13 mouse cellular contexts compared by ENCODE assay signal in genomic region chr11:84062805-84063204, GRCm38 (mm10). TPM values are rescaled to one million over a fixed set of nuclear protein-coding genes. Genes with fewer than 3 reads are reported as not detected.
A peak's percentile ranks its signal among the peaks of the same experiment; 100 is the strongest.
DNase-seq lines count a peak whose midpoint lies in the region; ATAC-seq and TF ChIP-seq lines count a peak whose summit lies in the region.
"Had no signal": no experiment of that assay in that cellular context is flagged by ENCODE, and none has a peak within 500 bp of the region (broad histone marks: within the 10 kb centered on the region; RNA-seq: fewer than 3 reads in every experiment).

No protein-coding gene starts in this region.

- no peak overlapping the region for H3K27ac ChIP-seq in heart, embryonic 12.5 days (ENCODE audit: poor library complexity, severe bottlenecking)
- H3K27ac ChIP-seq in hindbrain, postnatal 0 days: no peak overlapping the region
- no peak overlapping the region for H3K27ac ChIP-seq in midbrain, embryonic 14.5 days (replicated peaks; ENCODE audit: low read depth, low read length)
- no peak overlapping the region for H3K27ac ChIP-seq in midbrain, embryonic 16.5 days (ENCODE audit: low read length)
- H3K27ac ChIP-seq: macrophage had no signal

- peak overlapping the region; percentile 64 for H3K4me3 ChIP-seq in megakaryocyte, embryonic 14.5 days (replicated peaks)
- no peak overlapping the region for H3K4me3 ChIP-seq in heart, embryonic 12.5 days
- no peak overlapping the region for H3K4me3 ChIP-seq in hindbrain, postnatal 0 days (ENCODE audit: low read length)
- H3K4me3 ChIP-seq in midbrain, embryonic 14.5 days (replicated peaks; ENCODE audit: low read depth, low read length): no peak overlapping the region
- H3K4me3 ChIP-seq in midbrain, embryonic 16.5 days (ENCODE audit: low read depth, low read length): no peak overlapping the region

- peaks cover 71% of the 10 kb centered on the region for H3K4me1 ChIP-seq in megakaryocyte, embryonic 14.5 days
- H3K4me1 ChIP-seq in heart, embryonic 12.5 days (replicated peaks): peaks cover 28% of the 10 kb centered on the region
- peaks cover 10% of the 10 kb centered on the region; the same call in 1 of the 2 replicates for H3K4me1 ChIP-seq in hindbrain, postnatal 0 days (ENCODE audit: insufficient read depth, low read length)
- H3K4me1 ChIP-seq in midbrain, embryonic 14.5 days (ENCODE audit: control insufficient read depth, insufficient read depth, low read length): peaks cover 9% of the 10 kb centered on the region; the same call in 1 of the 2 replicates
- peaks cover 8% of the 10 kb centered on the region; the same call in 1 of the 2 replicates for H3K4me1 ChIP-seq in midbrain, embryonic 16.5 days (ENCODE audit: control insufficient read depth, insufficient read depth, low read length)

- WGBS in heart, embryonic 12.5 days: 19% methylated on average over 2 of the region's 2 CpGs
- WGBS in hindbrain, postnatal 0 days: 68% methylated on average over 2 of the region's 2 CpGs
- WGBS in midbrain, embryonic 14.5 days: 63% methylated on average over 2 of the region's 2 CpGs
- WGBS in midbrain, embryonic 16.5 days: 58% methylated on average over 2 of the region's 2 CpGs

- no peak overlapping the region for H3K9ac ChIP-seq in heart, embryonic 12.5 days
- no peak overlapping the region for H3K9ac ChIP-seq in hindbrain, postnatal 0 days (replicated peaks; ENCODE audit: low read length)
- no peak overlapping the region for H3K9ac ChIP-seq in midbrain, embryonic 14.5 days (replicated peaks; ENCODE audit: low read length)
- H3K9ac ChIP-seq in midbrain, embryonic 16.5 days (ENCODE audit: low read depth, low read length): no peak overlapping the region

- H3K9me3 ChIP-seq in megakaryocyte, embryonic 14.5 days: no peaks in the 10 kb centered on the region
- H3K9me3 ChIP-seq in heart, embryonic 12.5 days (replicated peaks): no peaks in the 10 kb centered on the region
- no peaks in the 10 kb centered on the region for H3K9me3 ChIP-seq in hindbrain, postnatal 0 days (ENCODE audit: low read length)
- no peaks in the 10 kb centered on the region for H3K9me3 ChIP-seq in midbrain, embryonic 14.5 days (ENCODE audit: control insufficient read depth, low read length)
- no peaks in the 10 kb centered on the region for H3K9me3 ChIP-seq in midbrain, embryonic 16.5 days (replicated peaks; ENCODE audit: control insufficient read depth, low read length, poor library complexity, severe bottlenecking)

- no peak for TF ChIP-seq CTCF in hindbrain, postnatal 0 days (IDR thresholded peaks at IDR 0.05; ENCODE audit: low read depth)

- H3K36me3 ChIP-seq in megakaryocyte, embryonic 14.5 days (replicated peaks; ENCODE audit: low read length): peaks cover 9% of the 10 kb centered on the region
- no peaks in the 10 kb centered on the region for H3K36me3 ChIP-seq in heart, embryonic 12.5 days
- H3K36me3 ChIP-seq in hindbrain, postnatal 0 days (ENCODE audit: insufficient read depth, low read length): no peaks in the 10 kb centered on the region
- H3K36me3 ChIP-seq in midbrain, embryonic 14.5 days (ENCODE audit: control insufficient read depth, insufficient read depth, low read length): no peaks in the 10 kb centered on the region
- H3K36me3 ChIP-seq in midbrain, embryonic 16.5 days (ENCODE audit: control insufficient read depth, insufficient read depth, low read length): no peaks in the 10 kb centered on the region

- H3K4me2 ChIP-seq in heart, embryonic 12.5 days: no peak overlapping the region
- no peak overlapping the region for H3K4me2 ChIP-seq in hindbrain, postnatal 0 days (ENCODE audit: low read depth, low read length)
- H3K4me2 ChIP-seq in midbrain, embryonic 14.5 days (ENCODE audit: low read length): no peak overlapping the region
- H3K4me2 ChIP-seq in midbrain, embryonic 16.5 days (ENCODE audit: low read length): no peak overlapping the region

- peaks cover 21% of the 10 kb centered on the region for H3K27me3 ChIP-seq in megakaryocyte, embryonic 14.5 days (replicated peaks)
- H3K27me3 ChIP-seq in heart, embryonic 12.5 days (replicated peaks): peaks cover 16% of the 10 kb centered on the region
- no peaks in the 10 kb centered on the region for H3K27me3 ChIP-seq in hindbrain, postnatal 0 days (ENCODE audit: insufficient read depth, low read length)
- H3K27me3 ChIP-seq in midbrain, embryonic 14.5 days (ENCODE audit: control insufficient read depth, insufficient read depth, low read length): peaks cover 20% of the 10 kb centered on the region
- peaks cover 10% of the 10 kb centered on the region for H3K27me3 ChIP-seq in midbrain, embryonic 16.5 days (ENCODE audit: control insufficient read depth, insufficient read depth, low read depth, low read length)

- ATAC-seq in megakaryocyte, adult 5-6 weeks (ENCODE audit: poor library complexity, severe bottlenecking): no peak
- ATAC-seq in heart, embryonic 12.5 days (ENCODE audit: insufficient number of reproducible peaks, low FRiP score): 0 out of 2 replicates have a peak, but pooled peaks have one; percentile 59
- ATAC-seq in hindbrain, postnatal 0 days: no peak
- no peak for ATAC-seq in midbrain, embryonic 14.5 days (ENCODE audit: low FRiP score, low TSS enrichment)
- ATAC-seq in midbrain, embryonic 16.5 days: no peak
- ATAC-seq: activated CD4-positive, CD25-positive, alpha-beta regulatory T cell, adult 4 months had no signal

- DNase-seq in cerebellum, adult 9-11 months: peak; percentile 7
- DNase-seq in cerebellum, postnatal 14 days: no peak
- DNase-seq in hindbrain, postnatal 0 days (ENCODE audit: low spot score): no peak
- DNase-seq in midbrain, embryonic 14.5 days: no peak
- DNase-seq: cerebellum, adult 11-12 months; left cerebral cortex, postnatal 4 days; thymus, postnatal 4 days had no signal

RNA-seq across cellular contexts. Expression of gene Dusp14, which starts 6.3 kb away (rescaled TPM):
- 14.5 and 17.1 TPM in 2 replicates for polyA plus RNA-seq in megakaryocyte, embryonic 14.5 days (2012; ENCODE audit: insufficient read depth, low replicate concordance)
- total RNA-seq in megakaryocyte, adult 5-6 weeks (2015): not detected in 2 replicates
- total RNA-seq in megakaryocyte, adult 5-6 weeks (2017): not detected in 2 replicates
- polyA plus RNA-seq in heart, embryonic 12.5 days (2016; fragmentation: Nextera tagmentation; extraction: Ambion mirVana): 5.9 and 6.2 TPM in 2 replicates
- 8.8 and 16.1 TPM in 2 replicates for total RNA-seq in hindbrain, postnatal 0 days (2014; rRNA removed)
- 12.6 and 15.4 TPM in 2 replicates for polyA plus RNA-seq in hindbrain, postnatal 0 days (2015; fragmentation: Nextera tagmentation; extraction: Ambion mirVana)
- polyA plus RNA-seq in midbrain, embryonic 14.5 days (2014; fragmentation: Nextera tagmentation; extraction: Ambion mirVana): 8.4 and 9.0 TPM in 2 replicates
- 11.0 and 11.8 TPM in 2 replicates for polyA plus RNA-seq in midbrain, embryonic 16.5 days (2015; fragmentation: Nextera tagmentation; extraction: Ambion mirVana)
